Mouse (Mus musculus): ENCODE results near the gene Gm7534.
"Not testable (repeated sequence)": the region's sequence is repeated elsewhere in the genome, so short reads cannot be mapped to it uniquely, and the experiment has no call there.

Gene Gm7534

DNA sequence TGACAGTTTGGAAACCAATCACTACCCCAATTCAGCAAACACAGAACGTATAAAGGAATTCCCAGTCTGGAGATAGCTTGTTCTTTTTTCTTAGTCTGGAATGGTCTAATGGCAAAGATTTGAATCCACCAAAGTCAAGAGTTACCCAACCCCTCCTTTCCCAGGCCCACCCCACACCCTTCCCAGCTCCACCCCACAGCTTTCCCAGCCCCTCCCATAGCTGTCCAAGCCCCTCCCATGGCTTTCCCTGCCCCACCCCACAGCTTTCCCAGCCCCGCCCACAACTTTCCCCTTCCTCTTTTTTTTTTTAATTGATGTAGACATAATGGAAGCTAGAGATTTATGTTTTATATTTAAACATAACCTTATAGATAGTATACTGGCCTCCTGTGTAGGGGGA is 3.4 kb downstream of the Gm7534 start:
- DNase-seq, result no peak

DNA sequence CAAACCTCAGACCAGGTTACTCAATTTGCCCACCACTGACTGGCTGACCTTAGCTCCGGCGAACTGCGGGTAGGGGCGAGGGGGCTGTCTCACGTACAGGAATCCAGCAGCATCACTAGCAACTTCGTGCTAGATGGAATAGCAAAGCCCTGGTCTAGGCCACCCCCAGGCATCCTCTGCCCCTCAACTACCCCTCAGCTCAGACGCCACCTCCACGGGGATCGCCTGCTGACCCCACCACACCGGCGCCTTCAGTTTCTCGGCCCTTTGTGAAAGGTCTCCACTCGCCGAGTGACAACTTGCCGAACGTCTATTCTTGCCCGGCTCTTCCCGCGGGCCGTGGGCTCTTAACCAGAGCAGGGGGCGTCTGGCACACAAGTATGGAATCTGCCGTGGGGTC is 16.5 kb downstream of the Gm7534 start:
- no peak for DNase-seq

DNA sequence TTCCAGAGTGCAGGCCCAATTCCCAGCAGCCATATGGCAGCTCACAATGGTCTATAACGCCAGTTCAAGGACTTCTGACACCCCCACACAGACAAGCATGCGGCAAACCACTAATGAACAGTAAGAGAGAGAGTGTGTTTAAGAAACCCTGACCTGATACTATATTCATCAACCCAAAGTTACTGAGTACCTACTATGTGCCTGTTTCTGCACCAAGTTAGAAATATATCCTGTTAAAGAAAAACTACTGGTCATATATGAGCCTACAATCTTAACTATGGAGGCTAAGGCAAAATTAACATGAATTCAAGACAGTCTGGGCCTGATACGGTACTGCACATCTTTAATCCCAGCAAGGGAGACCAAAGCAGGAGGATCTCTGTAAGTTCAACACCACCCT is 17.2 kb downstream of the Gm7534 start:
- no peak for DNase-seq

DNA sequence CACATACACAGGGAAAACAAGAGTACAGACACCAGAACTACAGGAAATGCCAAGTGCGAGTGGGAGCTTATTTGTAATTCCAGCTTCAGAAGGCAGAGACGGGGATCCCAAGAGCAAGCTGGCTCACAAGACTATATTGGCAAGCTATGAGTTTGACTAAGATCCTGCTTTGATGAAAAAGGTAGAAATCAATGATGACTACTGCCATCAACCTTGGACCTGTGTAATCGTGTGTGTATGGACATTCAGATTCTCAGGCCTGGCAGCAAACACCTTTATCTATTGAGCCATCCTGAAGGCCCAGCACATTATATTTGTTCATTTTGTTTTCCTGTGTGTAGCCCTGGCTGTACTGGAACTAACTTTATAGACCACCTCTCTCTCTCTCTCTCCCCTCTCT is 19.1 kb downstream of the Gm7534 start:
- DNase-seq, result no peak

DNA sequence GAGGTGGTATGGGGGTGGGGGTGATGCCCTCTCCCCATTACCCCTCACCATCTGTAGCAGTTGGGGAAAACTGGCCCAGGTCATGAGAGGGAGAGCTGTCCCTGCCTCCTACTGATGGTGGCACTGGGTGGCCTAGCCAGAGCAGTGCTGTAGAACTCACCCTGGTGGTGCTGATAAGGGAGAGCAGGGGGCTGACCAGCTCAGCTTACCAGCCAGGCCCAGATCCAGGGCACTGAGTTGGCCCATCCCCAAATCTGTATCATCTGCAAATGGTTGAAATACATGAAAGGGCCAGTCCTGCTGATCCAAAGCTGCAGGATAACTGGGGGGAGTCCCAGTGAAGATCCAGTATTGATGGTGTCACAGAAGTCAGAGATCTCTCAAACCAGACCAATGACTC is 21.0 kb downstream of the Gm7534 start:
- no peak for DNase-seq

DNA sequence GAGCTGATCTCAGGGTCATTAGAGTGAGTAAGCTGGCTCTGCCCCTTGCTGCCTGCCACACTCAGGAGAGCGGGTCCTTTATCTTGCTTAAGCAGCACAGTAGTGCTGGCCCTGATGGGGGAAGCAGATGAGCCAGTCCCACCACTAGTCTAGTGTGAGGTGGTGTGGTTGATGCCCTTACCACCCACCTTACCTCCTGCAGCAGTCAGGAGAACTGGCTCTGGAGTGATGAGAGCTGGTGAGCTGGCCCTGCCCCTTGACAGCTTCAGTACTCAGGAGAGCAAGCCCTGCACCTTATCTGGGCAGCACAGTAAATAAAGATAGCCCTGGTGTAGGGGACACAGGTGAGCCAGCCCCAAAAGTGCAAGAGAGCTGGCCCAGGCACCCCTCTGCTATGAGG is 21.7 kb downstream of the Gm7534 start:
- no peak for DNase-seq

DNA sequence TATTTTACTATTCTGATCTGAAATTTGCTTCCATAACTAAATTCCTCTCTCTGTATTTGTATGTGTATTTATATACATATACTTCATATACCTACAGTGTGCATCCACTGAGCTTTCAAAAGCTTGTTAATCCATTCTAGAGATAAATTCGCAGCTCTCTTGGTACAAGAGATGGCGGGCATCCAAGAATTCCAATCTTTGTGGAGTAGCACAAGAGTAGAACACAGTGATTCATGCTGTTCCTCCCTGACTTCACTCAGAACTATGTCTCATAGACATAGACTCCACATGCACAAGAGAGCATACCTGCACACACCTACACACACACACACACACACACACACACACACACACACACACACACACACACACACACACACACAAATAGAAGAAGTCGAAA is 30.4 kb downstream of the Gm7534 start:
- DNase-seq, result no peak

DNA sequence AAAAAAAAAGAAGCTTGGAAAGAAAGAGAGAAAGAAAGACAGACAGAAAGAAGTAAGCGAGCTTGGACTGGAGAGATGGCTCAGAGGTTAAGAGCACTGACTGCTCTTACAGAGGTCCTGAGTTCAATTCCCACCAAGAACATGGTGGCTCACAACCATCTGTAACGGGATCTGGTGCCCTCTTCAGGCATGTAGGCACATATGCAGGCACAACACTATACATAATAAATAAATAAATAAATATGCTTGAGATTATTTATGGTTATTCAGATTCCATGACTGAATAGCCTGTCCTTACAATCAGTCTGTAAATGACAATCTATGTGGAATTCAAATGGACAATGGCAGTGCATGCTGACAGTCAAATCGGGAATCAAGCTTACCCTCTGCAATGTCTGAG is 35.9 kb downstream of the Gm7534 start:
- no peak for DNase-seq

DNA sequence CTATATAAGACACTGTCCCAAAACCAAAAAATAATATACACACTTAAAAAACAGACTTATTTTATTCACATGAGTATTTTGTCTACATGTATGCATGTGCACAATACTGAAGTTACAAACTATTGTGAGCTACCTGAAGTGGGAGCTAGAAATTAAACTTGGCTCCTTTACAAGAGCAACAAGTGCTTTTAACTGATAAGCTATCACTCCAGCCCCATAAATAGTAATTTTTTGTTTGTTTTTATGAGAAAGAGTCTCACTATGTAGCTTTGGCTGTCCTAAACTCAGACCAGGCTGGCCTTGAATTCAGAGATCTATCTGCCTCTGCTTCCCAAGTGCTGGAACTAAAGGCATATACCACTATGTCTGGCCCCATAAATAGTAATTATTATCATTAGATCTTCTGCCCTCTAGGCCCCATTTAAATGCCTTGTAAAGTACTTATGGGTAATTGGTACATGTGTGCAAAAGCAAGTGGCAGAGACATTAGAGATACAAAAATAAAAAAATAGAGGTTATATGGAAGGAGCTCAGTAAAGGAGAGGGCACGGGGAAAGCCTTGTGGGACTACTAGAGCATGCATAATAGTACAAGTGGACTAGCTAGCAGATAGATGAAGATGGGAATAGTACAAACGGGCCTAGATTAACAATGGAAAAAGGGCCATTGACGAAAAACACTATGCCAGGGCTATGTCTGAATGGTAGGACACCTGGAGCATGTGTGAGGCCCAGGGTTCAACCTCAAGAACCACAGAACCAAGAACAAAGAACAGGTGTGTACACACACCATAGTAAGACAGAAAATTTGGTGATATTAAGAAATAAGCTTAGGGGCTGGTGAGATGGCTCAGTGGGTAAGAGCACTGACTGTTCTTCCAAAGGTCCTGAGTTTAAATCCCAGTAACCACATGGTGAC is 37.0 kb downstream of the Gm7534 start:
- no peak for DNase-seq

DNA sequence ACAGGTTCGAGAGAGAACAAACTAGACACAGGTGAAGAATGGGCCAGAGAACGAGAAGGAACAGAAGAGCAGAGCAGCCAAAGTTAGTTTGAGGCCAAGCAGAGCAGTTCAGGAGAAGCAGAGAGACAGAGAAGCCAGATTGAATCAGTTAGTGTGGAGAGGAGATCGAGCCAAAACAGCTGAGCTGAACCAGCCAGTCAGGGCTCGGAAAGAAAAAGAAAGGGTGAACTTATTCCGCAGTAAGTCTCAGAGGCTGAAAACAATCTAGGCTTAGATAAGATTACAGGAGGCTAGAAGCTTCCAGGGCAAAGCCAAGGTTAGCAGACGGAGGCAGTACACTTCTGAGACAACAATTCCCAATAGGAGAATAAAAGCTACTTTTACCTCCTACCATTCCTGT is 37.8 kb downstream of the Gm7534 start:
- no peak for DNase-seq

DNA sequence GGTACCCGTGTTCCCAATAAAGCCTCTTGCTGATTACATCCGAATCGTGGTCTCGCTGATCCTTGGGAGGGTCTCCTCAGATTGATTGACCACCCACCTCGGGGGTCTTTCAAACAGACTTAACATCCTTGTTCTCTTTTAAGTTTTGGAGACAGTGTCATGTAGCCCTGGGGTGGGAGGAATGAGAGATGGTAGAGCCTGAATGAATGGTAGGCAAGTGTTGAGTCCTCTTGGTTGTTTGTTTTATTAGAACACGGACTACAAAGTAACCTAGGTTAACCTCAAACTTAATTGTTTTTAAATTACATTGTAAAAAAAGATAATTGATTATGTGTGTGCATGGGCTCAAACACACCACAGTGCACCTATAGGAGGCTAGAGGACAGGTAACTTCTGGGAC is 38.2 kb downstream of the Gm7534 start:
- DNase-seq, result no peak

DNA sequence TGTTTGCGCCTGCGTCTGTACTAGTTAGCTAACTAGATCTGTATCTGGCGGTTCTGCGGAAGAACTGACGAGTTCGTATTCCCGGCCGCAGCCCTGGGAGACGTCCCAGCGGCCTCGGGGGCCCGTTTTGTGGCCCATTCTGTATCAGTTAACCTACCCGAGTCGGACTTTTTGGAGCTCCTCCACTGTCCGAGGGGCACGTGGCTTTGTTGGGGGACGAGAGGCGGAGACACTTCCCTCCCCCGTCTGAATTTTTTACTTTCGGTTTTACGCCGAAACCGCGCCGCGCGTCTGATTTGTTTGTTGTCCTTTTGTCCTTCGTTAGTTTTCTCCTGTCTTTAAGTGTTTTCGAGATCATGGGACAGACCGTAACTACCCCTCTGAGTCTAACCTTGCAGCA is 42.7 kb downstream of the Gm7534 start:
- peak; percentile 64 to 66 for DNase-seq

DNA sequence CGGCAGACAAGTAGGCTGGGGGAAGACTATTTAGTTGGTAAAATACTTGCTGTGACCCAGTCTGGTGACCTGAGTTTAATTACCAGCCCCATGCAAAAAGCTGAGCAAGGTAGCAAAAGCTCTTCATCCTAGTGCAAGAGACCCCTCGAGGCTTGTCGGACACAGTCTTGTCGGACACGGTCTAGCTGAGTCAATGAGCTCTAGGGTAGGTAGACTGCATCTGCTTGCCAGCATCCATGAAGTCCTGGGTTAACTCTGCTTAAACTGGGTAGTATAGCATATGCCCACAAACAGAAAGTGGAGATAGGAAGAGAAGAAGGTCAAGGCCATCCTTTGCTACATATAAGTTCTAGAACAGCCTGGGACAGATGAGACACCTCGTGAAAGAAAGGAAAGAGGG is 44.0 kb downstream of the Gm7534 start:
- no peak for DNase-seq

DNA sequence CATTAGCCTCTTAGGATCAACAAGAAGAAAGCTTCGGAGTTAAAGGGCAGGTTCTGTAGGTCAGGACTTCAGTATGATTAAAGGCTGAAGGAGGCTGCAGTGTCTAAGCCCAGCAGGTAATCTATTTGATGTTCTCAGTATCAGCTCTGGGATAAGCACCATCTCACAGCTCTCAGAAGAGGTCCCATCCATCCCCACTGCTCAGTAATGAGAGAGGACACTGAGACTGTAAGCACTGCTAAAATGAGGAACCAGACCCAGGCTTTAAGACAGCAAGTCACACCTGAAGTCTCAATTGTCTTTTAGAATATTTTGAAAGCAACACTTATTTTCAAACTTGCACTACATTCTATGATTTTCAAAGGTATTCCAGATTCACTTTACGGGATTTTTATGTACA is 45.2 kb downstream of the Gm7534 start:
- no peak for DNase-seq

DNA sequence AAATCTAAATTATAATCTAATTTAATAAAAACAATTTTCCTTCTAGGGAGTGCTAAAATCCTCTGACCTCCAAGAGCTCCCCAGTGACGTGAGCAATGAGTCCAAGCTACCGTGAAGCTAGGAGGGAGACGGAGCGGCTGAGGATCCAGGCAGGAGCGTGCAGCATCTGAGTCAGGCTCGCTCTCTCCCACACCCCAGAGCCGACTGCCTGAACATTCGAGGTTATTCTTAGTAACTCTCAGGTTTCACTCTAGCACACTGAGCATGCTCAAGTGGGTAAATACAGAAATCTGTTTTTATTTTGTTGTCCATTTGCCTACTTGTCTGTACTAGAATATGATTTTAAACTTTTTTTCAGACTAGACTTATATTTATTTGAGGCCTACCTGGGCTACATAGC is 46.1 kb downstream of the Gm7534 start:
- peak; percentile 11 to 50 for DNase-seq

DNA sequence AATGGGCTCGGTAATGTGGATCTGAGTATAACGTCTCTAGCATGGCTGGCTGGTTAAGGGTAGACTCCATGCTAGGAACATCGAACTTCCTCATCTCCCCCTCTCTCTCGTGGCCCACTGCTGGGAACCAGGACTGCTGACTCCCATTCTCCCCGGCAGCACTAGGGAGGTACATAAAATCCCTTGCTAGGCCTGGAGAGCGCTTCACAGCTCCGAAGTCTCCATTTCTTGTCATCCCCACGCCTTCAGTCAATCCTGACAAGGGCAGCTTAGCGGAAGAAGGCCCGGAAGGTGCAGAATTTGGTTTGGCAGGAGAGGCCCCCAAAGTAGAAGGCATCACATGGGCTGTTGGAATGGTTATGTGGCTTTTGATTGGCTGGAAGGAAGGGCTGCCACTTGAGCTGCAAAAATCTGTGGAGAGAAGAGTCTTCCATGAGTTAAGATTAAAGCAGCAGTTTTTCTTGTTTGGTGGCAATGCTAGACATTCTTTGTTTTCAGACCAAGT is 46.8 kb downstream of the Gm7534 start:
- DNase-seq, result no peak

DNA sequence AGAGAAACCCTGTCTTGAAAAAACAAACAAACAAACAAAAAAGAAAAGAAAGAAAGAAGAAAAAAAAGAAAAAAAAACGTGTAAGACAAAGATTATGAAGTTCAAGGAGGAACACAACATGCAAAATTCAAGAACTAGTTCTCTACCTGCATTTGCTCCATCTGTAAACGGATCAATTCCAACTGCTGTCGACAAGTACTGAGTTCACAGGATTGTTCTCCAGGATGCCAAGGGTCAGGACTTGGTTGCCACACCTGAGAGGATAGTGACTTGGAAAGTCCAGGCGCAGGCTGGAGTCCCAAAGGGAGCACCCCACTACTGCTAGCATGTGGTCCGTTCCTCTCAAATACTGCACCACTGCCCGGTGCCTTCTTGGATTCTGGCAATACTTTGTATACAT is 47.3 kb downstream of the Gm7534 start:
- DNase-seq, result no peak

DNA sequence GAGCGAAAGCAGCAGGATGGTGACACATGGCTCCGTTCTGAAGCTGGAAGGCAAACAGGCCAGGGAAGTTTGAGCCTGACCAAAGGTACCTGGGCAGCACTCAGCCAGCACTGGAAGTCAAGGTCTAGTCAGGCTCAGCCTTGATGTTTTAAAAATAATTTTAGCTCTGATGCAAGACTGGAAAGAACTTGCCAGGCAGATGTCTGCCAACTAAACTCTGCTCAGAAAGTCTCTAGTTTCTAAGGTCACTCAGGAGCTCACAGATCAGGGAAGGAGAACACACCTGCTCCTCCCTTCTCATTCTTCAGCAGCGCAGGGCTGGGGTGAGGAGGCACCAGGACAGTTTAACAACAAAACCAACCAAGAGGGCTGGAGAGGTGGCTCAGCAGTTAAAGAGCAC is 48.5 kb downstream of the Gm7534 start:
- DNase-seq, result no peak

DNA sequence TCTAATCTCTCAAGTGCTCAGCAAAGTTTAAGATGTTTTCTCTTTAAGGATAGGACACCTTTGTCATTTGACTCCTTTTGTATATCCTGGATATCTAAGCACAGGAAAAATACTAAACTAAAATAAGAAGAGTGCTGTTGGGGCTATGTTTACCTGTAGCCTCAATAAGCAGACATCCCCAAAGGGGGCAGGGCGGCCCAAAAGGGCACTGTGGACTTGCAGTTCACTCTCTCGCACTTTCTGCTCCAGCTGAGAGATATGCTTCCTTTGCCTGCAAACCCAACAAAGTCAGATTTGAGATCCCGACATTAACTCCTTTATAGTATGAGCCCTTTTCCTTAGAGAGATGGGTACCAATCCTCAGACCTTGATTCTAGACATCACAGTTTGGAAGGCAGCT is 49.1 kb downstream of the Gm7534 start:
- no peak for DNase-seq

DNA sequence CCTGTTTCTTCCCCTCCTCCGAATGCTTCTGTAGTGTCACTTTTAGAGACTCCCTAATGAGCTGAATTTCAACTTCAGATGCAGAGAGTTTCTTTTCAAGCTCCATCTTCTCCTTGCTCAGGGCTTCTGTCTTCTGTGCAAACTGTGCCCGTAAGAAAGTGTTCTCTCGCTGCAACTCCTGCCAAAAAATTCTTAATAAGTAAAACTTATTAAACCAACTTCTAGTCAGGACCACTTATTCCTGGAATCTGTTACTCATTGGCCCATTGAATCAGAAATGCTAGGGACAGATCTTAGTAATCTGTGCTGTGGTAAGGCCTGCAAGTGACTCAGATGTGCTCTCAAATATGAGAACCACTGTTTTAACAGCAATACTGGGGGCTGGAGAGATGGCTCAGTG is 50.7 kb downstream of the Gm7534 start:
- no peak for DNase-seq

DNA sequence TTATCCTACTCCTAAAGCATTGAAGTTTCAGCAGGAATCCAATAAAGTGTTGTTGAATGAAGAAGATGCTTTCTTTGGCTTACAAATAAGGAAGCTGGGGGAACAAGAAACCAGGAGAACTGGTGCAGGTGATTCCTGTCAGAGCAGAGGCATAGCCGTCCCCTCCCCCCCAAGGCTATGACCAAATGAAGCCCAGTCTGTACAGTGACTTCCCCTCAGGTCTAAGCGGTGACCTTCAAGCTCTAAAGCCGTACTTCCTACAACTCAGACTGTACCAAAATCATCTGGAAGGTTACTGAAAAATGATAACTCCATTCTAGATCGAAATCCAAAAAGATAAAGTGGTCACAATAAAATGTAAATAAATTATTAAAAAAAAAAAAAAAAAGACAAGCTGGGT is 53.4 kb downstream of the Gm7534 start:
- no peak for DNase-seq

DNA sequence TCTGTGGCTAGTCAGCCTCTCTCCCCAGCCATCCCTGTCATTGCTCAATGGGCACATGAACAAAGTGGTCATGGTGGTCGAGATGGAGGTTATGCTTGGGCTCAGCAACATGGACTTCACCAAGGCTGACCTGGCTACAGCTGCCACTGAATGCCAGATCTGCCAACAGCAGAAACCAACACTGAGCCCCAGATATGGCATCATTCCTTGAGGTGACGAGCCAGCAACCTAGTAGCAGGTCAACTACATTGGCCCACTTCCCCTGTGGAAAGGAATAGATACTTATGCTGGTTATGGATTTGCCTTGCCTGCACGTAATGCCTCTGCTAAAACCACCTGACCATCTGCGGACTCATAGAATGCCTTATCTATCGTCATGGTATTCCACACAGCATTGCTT is 58.5 kb downstream of the Gm7534 start:
- not testable (repeated sequence) for DNase-seq
